Mouse (Mus musculus) lung, adult 2 months (tissue): ENCODE results near the gene Hepacam2. TPM values are rescaled to one million over a fixed set of nuclear protein-coding genes. Genes with fewer than 3 reads are reported as not detected.

Source experiments
- polyA plus RNA-seq: library from polyadenylated mRNA; depleted of rRNA; stranded (reverse); fragments of >200 nt; gene quantifications from 2 replicates; pipeline ENCODE4 v1.2.3, GENCODE M21; 2012; rRNA removed

The Hepacam2 gene
- polyA plus RNA-seq, 1 experiment, result 5.8 TPM

Other genes with a start within 250 kb of the Hepacam2 start
- 1.7 and 3.7 TPM in 2 replicates for gene Samd9l, start 98.7 kb downstream of the Hepacam2 start, polyA plus RNA-seq
- gene Vps50, start 84 bp upstream of the Hepacam2 start, polyA plus RNA-seq, result 2.0 and 4.2 TPM in 2 replicates